Mouse (Mus musculus): ENCODE measurements at regions not wholly inside any gene's neighbourhood (a gene's known extent, or its start where the extent isn't known, plus 50 kb on each side); places are given as distances from the start of the nearest gene placed in this dataset.

GRCm38 (mm10) chr4:110038696-110039095 lies 60.8 kb downstream of the Dmrta2 start:
- Histone ChIP-seq H3K27ac (replicated peaks in 1 of 2; ENCODE audit: control insufficient read depth in 1 of 2, insufficient read depth in 1 of 2, low read depth in 2 of 2, low read length in 2 of 2) (no peak overlapping the region), H3K4me2 (ENCODE audit: low read length) (no peak overlapping the region), H3K4me1 (ENCODE audit: control insufficient read depth in 2 of 2, insufficient read depth in 2 of 2, low read length in 2 of 2) (no peaks in the 10 kb centered on the region), H3K4me3 (ENCODE audit: control insufficient read depth in 1 of 2, insufficient read depth in 1 of 2, low read depth in 1 of 2, low read length in 2 of 2) (no peak overlapping the region), H3K27me3 (ENCODE audit: control insufficient read depth, insufficient read depth, low read length) (no peaks in the 10 kb centered on the region), H3K36me3 (ENCODE audit: control insufficient read depth, insufficient read depth, low read length) (no peaks in the 10 kb centered on the region), H3K9ac (ENCODE audit: low read length) (no peak overlapping the region), H3K9me3 (ENCODE audit: control insufficient read depth, low read length) (no peaks in the 10 kb centered on the region)
- 54% methylated on average over 5 of the region's 5 CpGs for WGBS
- ATAC-seq (ENCODE audit: insufficient number of reproducible peaks, insufficient read depth, low FRiP score, low read depth) = no peak

GRCm38 (mm10) chr4:110044851-110045618 lies 67.2 kb downstream of the Dmrta2 start:
- no peaks in the 10 kb centered on the region for H3K9me3 ChIP-seq (ENCODE audit: control insufficient read depth, low read length)
- no peaks in the 10 kb centered on the region for H3K36me3 ChIP-seq (ENCODE audit: control insufficient read depth, insufficient read depth, low read length)
- H3K4me1 ChIP-seq (ENCODE audit: control insufficient read depth in 2 of 2, insufficient read depth in 2 of 2, low read length in 2 of 2) = no peaks in the 10 kb centered on the region
- ATAC-seq (ENCODE audit: insufficient number of reproducible peaks, insufficient read depth, low FRiP score, low read depth) = no peak
- no peak overlapping the region for H3K4me2 ChIP-seq (ENCODE audit: low read length)
- H3K9ac ChIP-seq (ENCODE audit: low read length) = no peak overlapping the region
- H3K4me3 ChIP-seq (ENCODE audit: control insufficient read depth in 1 of 2, insufficient read depth in 1 of 2, low read depth in 1 of 2, low read length in 2 of 2) = no peak overlapping the region
- H3K27ac ChIP-seq (replicated peaks in 1 of 2; ENCODE audit: control insufficient read depth in 1 of 2, insufficient read depth in 1 of 2, low read depth in 2 of 2, low read length in 2 of 2) = no peak overlapping the region
- 71% methylated on average over 17 of the region's 17 CpGs for WGBS
- H3K27me3 ChIP-seq (ENCODE audit: control insufficient read depth, insufficient read depth, low read length) = no peaks in the 10 kb centered on the region

GRCm38 (mm10) chr4:110045651-110046269 lies 67.9 kb downstream of the Dmrta2 start:
- WGBS = 64% methylated on average over 12 of the region's 12 CpGs
- Histone ChIP-seq H3K9me3 (ENCODE audit: control insufficient read depth, low read length) (no peaks in the 10 kb centered on the region), H3K9ac (ENCODE audit: low read length) (no peak overlapping the region), H3K27me3 (ENCODE audit: control insufficient read depth, insufficient read depth, low read length) (no peaks in the 10 kb centered on the region), H3K4me3 (ENCODE audit: control insufficient read depth in 1 of 2, insufficient read depth in 1 of 2, low read depth in 1 of 2, low read length in 2 of 2) (no peak overlapping the region), H3K27ac (replicated peaks in 1 of 2; ENCODE audit: control insufficient read depth in 1 of 2, insufficient read depth in 1 of 2, low read depth in 2 of 2, low read length in 2 of 2) (no peak overlapping the region), H3K36me3 (ENCODE audit: control insufficient read depth, insufficient read depth, low read length) (no peaks in the 10 kb centered on the region), H3K4me2 (ENCODE audit: low read length) (no peak overlapping the region), H3K4me1 (ENCODE audit: control insufficient read depth in 2 of 2, insufficient read depth in 2 of 2, low read length in 2 of 2) (peaks cover 3 to 4% of the 10 kb centered on the region in 2 experiments; a peak in 2 of 4 replicates)
- no peak for ATAC-seq (ENCODE audit: insufficient number of reproducible peaks, insufficient read depth, low FRiP score, low read depth)

GRCm38 (mm10) chr4:110046270-110046651 lies 68.4 kb downstream of the Dmrta2 start:
- no peaks in the 10 kb centered on the region for H3K36me3 ChIP-seq (ENCODE audit: control insufficient read depth, insufficient read depth, low read length)
- no peak overlapping the region for H3K4me2 ChIP-seq (ENCODE audit: low read length)
- H3K4me1 ChIP-seq (ENCODE audit: control insufficient read depth in 2 of 2, insufficient read depth in 2 of 2, low read length in 2 of 2) = peaks cover 5 to 6% of the 10 kb centered on the region in 2 experiments; a peak in 3 of 4 replicates
- no peak overlapping the region for H3K4me3 ChIP-seq (ENCODE audit: control insufficient read depth in 1 of 2, insufficient read depth in 1 of 2, low read depth in 1 of 2, low read length in 2 of 2)
- H3K9me3 ChIP-seq (ENCODE audit: control insufficient read depth, low read length) = no peaks in the 10 kb centered on the region
- H3K27ac ChIP-seq (replicated peaks in 1 of 2; ENCODE audit: control insufficient read depth in 1 of 2, insufficient read depth in 1 of 2, low read depth in 2 of 2, low read length in 2 of 2) = no peak overlapping the region
- no peaks in the 10 kb centered on the region for H3K27me3 ChIP-seq (ENCODE audit: control insufficient read depth, insufficient read depth, low read length)
- ATAC-seq (ENCODE audit: insufficient number of reproducible peaks, insufficient read depth, low FRiP score, low read depth) = no peak
- H3K9ac ChIP-seq (ENCODE audit: low read length) = no peak overlapping the region
- 89% methylated on average over 11 of the region's 11 CpGs for WGBS

- Histone ChIP-seq H3K4me3 (ENCODE audit: control insufficient read depth in 1 of 2, insufficient read depth in 1 of 2, low read depth in 1 of 2, low read length in 2 of 2) (peak overlapping the region; percentile 45 to 58), H3K36me3 (ENCODE audit: control insufficient read depth, insufficient read depth, low read length) (no peaks in the 10 kb centered on the region), H3K27me3 (ENCODE audit: control insufficient read depth, insufficient read depth, low read length) (no peaks in the 10 kb centered on the region), H3K9me3 (ENCODE audit: control insufficient read depth, low read length) (no peaks in the 10 kb centered on the region), H3K27ac (replicated peaks in 1 of 2; ENCODE audit: control insufficient read depth in 1 of 2, insufficient read depth in 1 of 2, low read depth in 2 of 2, low read length in 2 of 2) (peak overlapping the region; percentile 47 to 69; a peak in 3 of 4 replicates), H3K9ac (ENCODE audit: low read length) (peak overlapping the region; percentile 72), H3K4me2 (ENCODE audit: low read length) (peak overlapping the region; percentile 78), H3K4me1 (ENCODE audit: control insufficient read depth in 2 of 2, insufficient read depth in 2 of 2, low read length in 2 of 2) (peaks cover 5 to 9% of the 10 kb centered on the region in 2 experiments)
- WGBS = 5% methylated on average over 40 of the region's 40 CpGs
- ATAC-seq (ENCODE audit: insufficient number of reproducible peaks, insufficient read depth, low FRiP score, low read depth) = peak; percentile 86
These were observed 72.8 kb downstream of the Dmrta2 start for GRCm38 (mm10) chr4:110050393-110051280.

GRCm38 (mm10) chr4:110051281-110051665 lies 73.4 kb downstream of the Dmrta2 start:
- Histone ChIP-seq H3K4me1 (ENCODE audit: control insufficient read depth in 2 of 2, insufficient read depth in 2 of 2, low read length in 2 of 2) (peaks cover 5 to 9% of the 10 kb centered on the region in 2 experiments), H3K36me3 (ENCODE audit: control insufficient read depth, insufficient read depth, low read length) (no peaks in the 10 kb centered on the region), H3K9ac (ENCODE audit: low read length) (peak overlapping the region; percentile 72), H3K27me3 (ENCODE audit: control insufficient read depth, insufficient read depth, low read length) (no peaks in the 10 kb centered on the region), H3K27ac (replicated peaks in 1 of 2; ENCODE audit: control insufficient read depth in 1 of 2, insufficient read depth in 1 of 2, low read depth in 2 of 2, low read length in 2 of 2) (peak overlapping the region; percentile 47 to 69; a peak in 2 of 4 replicates), H3K9me3 (ENCODE audit: control insufficient read depth, low read length) (no peaks in the 10 kb centered on the region), H3K4me2 (ENCODE audit: low read length) (peak overlapping the region; percentile 78), H3K4me3 (ENCODE audit: control insufficient read depth in 1 of 2, insufficient read depth in 1 of 2, low read depth in 1 of 2, low read length in 2 of 2) (peak overlapping the region; percentile 45 to 58)
- no peak for ATAC-seq (ENCODE audit: insufficient number of reproducible peaks, insufficient read depth, low FRiP score, low read depth)
- 18% methylated on average over 12 of the region's 12 CpGs for WGBS

- Histone ChIP-seq H3K4me3 (ENCODE audit: control insufficient read depth in 1 of 2, insufficient read depth in 1 of 2, low read depth in 1 of 2, low read length in 2 of 2) (no peak overlapping the region), H3K4me2 (ENCODE audit: low read length) (no peak overlapping the region), H3K4me1 (ENCODE audit: control insufficient read depth in 2 of 2, insufficient read depth in 2 of 2, low read length in 2 of 2) (peaks cover 5 to 9% of the 10 kb centered on the region in 2 experiments), H3K27ac (replicated peaks in 1 of 2; ENCODE audit: control insufficient read depth in 1 of 2, insufficient read depth in 1 of 2, low read depth in 2 of 2, low read length in 2 of 2) (no peak overlapping the region), H3K36me3 (ENCODE audit: control insufficient read depth, insufficient read depth, low read length) (no peaks in the 10 kb centered on the region), H3K9ac (ENCODE audit: low read length) (no peak overlapping the region), H3K9me3 (ENCODE audit: control insufficient read depth, low read length) (no peaks in the 10 kb centered on the region), H3K27me3 (ENCODE audit: control insufficient read depth, insufficient read depth, low read length) (no peaks in the 10 kb centered on the region)
- ATAC-seq (ENCODE audit: insufficient number of reproducible peaks, insufficient read depth, low FRiP score, low read depth) = no peak
- WGBS = 53% methylated on average over 10 of the region's 10 CpGs
These were observed 74.0 kb downstream of the Dmrta2 start for GRCm38 (mm10) chr4:110051872-110052271.
